Mouse (Mus musculus): ENCODE measurements around the gene Tbc1d22a. TPM values are rescaled to one million over a fixed set of nuclear protein-coding genes. Genes with fewer than 3 reads are reported as not detected.

The Tbc1d22a gene
- polyA plus RNA-seq, 1 experiment from 2014 or later, result 8.7 TPM

DNA sequence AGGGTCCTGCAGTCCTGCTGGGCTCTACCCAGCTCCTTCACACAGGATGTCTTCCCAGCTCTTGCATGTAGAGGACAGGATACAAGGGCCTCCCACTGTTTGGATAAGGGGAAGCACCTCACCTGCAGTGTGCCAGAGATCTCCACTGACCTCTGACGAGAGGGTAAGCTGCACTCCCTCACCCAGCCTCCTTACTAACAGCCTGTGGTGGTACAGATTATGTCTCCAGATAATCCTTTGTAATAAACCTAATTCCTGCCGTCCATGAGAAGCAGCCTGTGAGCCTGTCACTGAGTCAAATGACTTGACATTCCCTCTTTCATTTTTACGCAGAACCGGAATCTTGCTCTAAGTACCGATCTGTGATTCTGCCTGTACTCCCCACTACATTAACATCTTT, 260.7 kb downstream of the Tbc1d22a start:
- H3K4me2 ChIP-seq (ENCODE audit: low read depth, low read length, severe bottlenecking), result no peak overlapping the region
- ATAC-seq (replicated peaks; ENCODE audit: low FRiP score), result no peak
- no peak overlapping the region for H3K9ac ChIP-seq (ENCODE audit: low read length)
- H3K27me3 ChIP-seq (ENCODE audit: control insufficient read depth, insufficient read depth, low read length), result no peaks in the 10 kb centered on the region
- H3K4me1 ChIP-seq (replicated peaks; ENCODE audit: control insufficient read depth, insufficient read depth, low read length), result no peaks in the 10 kb centered on the region
- WGBS, result 62% methylated on average over 5 of the region's 5 CpGs
- no peak for DNase-seq (ENCODE audit: low spot score)
- no peaks in the 10 kb centered on the region for H3K36me3 ChIP-seq (ENCODE audit: control insufficient read depth, insufficient read depth, low read length)
- H3K4me3 ChIP-seq (ENCODE audit: low read depth, low read length), result no peak overlapping the region
- H3K27ac ChIP-seq (ENCODE audit: low read depth, low read length), result no peak overlapping the region
- no peaks in the 10 kb centered on the region for H3K9me3 ChIP-seq (ENCODE audit: control insufficient read depth, low read length)

GRCm38 (mm10) chr15:86476483-86476882, 262.2 kb downstream of the Tbc1d22a start:
- no peak for ATAC-seq (replicated peaks; ENCODE audit: low FRiP score)
- H3K4me2 ChIP-seq (ENCODE audit: low read depth, low read length, severe bottlenecking), result no peak overlapping the region
- DNase-seq (ENCODE audit: low spot score), result no peak
- 76% methylated on average over 6 of the region's 6 CpGs for WGBS
- no peak overlapping the region for H3K27ac ChIP-seq (ENCODE audit: low read depth, low read length)
- no peaks in the 10 kb centered on the region for H3K4me1 ChIP-seq (replicated peaks; ENCODE audit: control insufficient read depth, insufficient read depth, low read length)
- no peaks in the 10 kb centered on the region for H3K9me3 ChIP-seq (ENCODE audit: control insufficient read depth, low read length)
- no peak overlapping the region for H3K9ac ChIP-seq (ENCODE audit: low read length)
- no peaks in the 10 kb centered on the region for H3K27me3 ChIP-seq (ENCODE audit: control insufficient read depth, insufficient read depth, low read length)
- no peaks in the 10 kb centered on the region for H3K36me3 ChIP-seq (ENCODE audit: control insufficient read depth, insufficient read depth, low read length)
- no peak overlapping the region for H3K4me3 ChIP-seq (ENCODE audit: low read depth, low read length)

- ATAC-seq (replicated peaks; ENCODE audit: low FRiP score) (no peak), DNase-seq (ENCODE audit: low spot score) (no peak)
- WGBS, result 64% methylated on average over 6 of the region's 6 CpGs
- Histone ChIP-seq H3K36me3 (ENCODE audit: control insufficient read depth, insufficient read depth, low read length) (no peaks in the 10 kb centered on the region), H3K27me3 (ENCODE audit: control insufficient read depth, insufficient read depth, low read length) (no peaks in the 10 kb centered on the region), H3K4me1 (replicated peaks; ENCODE audit: control insufficient read depth, insufficient read depth, low read length) (no peaks in the 10 kb centered on the region), H3K9ac (ENCODE audit: low read length) (no peak overlapping the region), H3K4me3 (ENCODE audit: low read depth, low read length) (no peak overlapping the region), H3K4me2 (ENCODE audit: low read depth, low read length, severe bottlenecking) (no peak overlapping the region), H3K9me3 (ENCODE audit: control insufficient read depth, low read length) (no peaks in the 10 kb centered on the region), H3K27ac (ENCODE audit: low read depth, low read length) (no peak overlapping the region)
Observed at GRCm38 (mm10) chr15:86477032-86477431, 262.8 kb downstream of the Tbc1d22a start.

DNA sequence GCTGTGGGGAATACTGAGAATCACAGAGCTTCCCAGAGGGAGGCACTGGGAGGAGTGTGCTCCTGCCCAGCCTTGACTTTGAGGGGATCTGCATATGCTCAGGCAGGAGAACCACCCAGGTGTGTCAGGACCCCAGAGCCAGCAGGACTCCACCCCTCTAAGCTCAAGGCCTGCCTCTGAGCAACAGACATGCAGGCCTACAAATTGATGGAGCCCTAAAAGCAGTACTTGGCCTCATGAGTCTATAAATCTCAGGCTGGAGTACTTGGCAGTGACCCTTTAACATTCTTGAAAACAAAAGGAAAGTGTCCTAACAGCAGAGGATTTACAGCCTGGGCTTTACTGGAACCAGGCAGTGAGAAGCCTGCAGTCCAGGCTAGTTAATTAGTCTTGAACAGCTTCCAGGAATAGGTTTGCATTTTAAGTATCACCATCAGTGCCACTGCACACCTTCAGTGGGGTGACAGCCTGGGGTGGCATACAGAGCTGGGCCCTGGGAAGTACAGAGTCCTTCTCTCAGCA, 263.3 kb downstream of the Tbc1d22a start:
- Histone ChIP-seq H3K9me3 (ENCODE audit: control insufficient read depth, low read length) (no peaks in the 10 kb centered on the region), H3K27ac (ENCODE audit: low read depth, low read length) (no peak overlapping the region), H3K4me2 (ENCODE audit: low read depth, low read length, severe bottlenecking) (no peak overlapping the region), H3K9ac (ENCODE audit: low read length) (no peak overlapping the region), H3K4me1 (replicated peaks; ENCODE audit: control insufficient read depth, insufficient read depth, low read length) (no peaks in the 10 kb centered on the region), H3K36me3 (ENCODE audit: control insufficient read depth, insufficient read depth, low read length) (no peaks in the 10 kb centered on the region), H3K27me3 (ENCODE audit: control insufficient read depth, insufficient read depth, low read length) (no peaks in the 10 kb centered on the region), H3K4me3 (ENCODE audit: low read depth, low read length) (no peak overlapping the region)
- ATAC-seq (replicated peaks; ENCODE audit: low FRiP score) (no peak), DNase-seq (ENCODE audit: low spot score) (no peak)

- no peaks in the 10 kb centered on the region for H3K9me3 ChIP-seq (ENCODE audit: control insufficient read depth, low read length)
- no peak overlapping the region for H3K27ac ChIP-seq (ENCODE audit: low read depth, low read length)
- no peak overlapping the region for H3K4me3 ChIP-seq (ENCODE audit: low read depth, low read length)
- no peak overlapping the region for H3K4me2 ChIP-seq (ENCODE audit: low read depth, low read length, severe bottlenecking)
- no peaks in the 10 kb centered on the region for H3K4me1 ChIP-seq (replicated peaks; ENCODE audit: control insufficient read depth, insufficient read depth, low read length)
- 73% methylated on average over 13 of the region's 13 CpGs for WGBS
- no peak for ATAC-seq (replicated peaks; ENCODE audit: low FRiP score)
- H3K9ac ChIP-seq (ENCODE audit: low read length), result no peak overlapping the region
- no peaks in the 10 kb centered on the region for H3K36me3 ChIP-seq (ENCODE audit: control insufficient read depth, insufficient read depth, low read length)
- no peaks in the 10 kb centered on the region for H3K27me3 ChIP-seq (ENCODE audit: control insufficient read depth, insufficient read depth, low read length)
- no peak for DNase-seq (ENCODE audit: low spot score)
Observed at GRCm38 (mm10) chr15:86478685-86479502, 264.6 kb downstream of the Tbc1d22a start.

- Histone ChIP-seq H3K4me1 (replicated peaks; ENCODE audit: control insufficient read depth, insufficient read depth, low read length) (0 out of 2 replicates have a peak, but pooled peaks cover 2% of the 10 kb centered on the region), H3K4me3 (ENCODE audit: low read depth, low read length) (no peak overlapping the region), H3K27ac (ENCODE audit: low read depth, low read length) (no peak overlapping the region), H3K27me3 (ENCODE audit: control insufficient read depth, insufficient read depth, low read length) (no peaks in the 10 kb centered on the region), H3K9ac (ENCODE audit: low read length) (no peak overlapping the region), H3K4me2 (ENCODE audit: low read depth, low read length, severe bottlenecking) (no peak overlapping the region), H3K9me3 (ENCODE audit: control insufficient read depth, low read length) (no peaks in the 10 kb centered on the region), H3K36me3 (ENCODE audit: control insufficient read depth, insufficient read depth, low read length) (no peaks in the 10 kb centered on the region)
- no peak for ATAC-seq (replicated peaks; ENCODE audit: low FRiP score)
- WGBS, result 82% methylated on average over 5 of the region's 5 CpGs
- DNase-seq (ENCODE audit: low spot score), result no peak
Observed at GRCm38 (mm10) chr15:86482362-86482761, 268.1 kb downstream of the Tbc1d22a start.

- 0 out of 2 replicates have a peak, but pooled peaks cover 2% of the 10 kb centered on the region for H3K4me1 ChIP-seq (replicated peaks; ENCODE audit: control insufficient read depth, insufficient read depth, low read length)
- no peak overlapping the region for H3K27ac ChIP-seq (ENCODE audit: low read depth, low read length)
- H3K9ac ChIP-seq (ENCODE audit: low read length), result no peak overlapping the region
- H3K9me3 ChIP-seq (ENCODE audit: control insufficient read depth, low read length), result no peaks in the 10 kb centered on the region
- H3K27me3 ChIP-seq (ENCODE audit: control insufficient read depth, insufficient read depth, low read length), result no peaks in the 10 kb centered on the region
- H3K4me3 ChIP-seq (ENCODE audit: low read depth, low read length), result no peak overlapping the region
- no peak overlapping the region for H3K4me2 ChIP-seq (ENCODE audit: low read depth, low read length, severe bottlenecking)
- WGBS, result 79% methylated on average over 6 of the region's 6 CpGs
- ATAC-seq (replicated peaks; ENCODE audit: low FRiP score) (no peak), DNase-seq (ENCODE audit: low spot score) (no peak)
- no peaks in the 10 kb centered on the region for H3K36me3 ChIP-seq (ENCODE audit: control insufficient read depth, insufficient read depth, low read length)
Observed at GRCm38 (mm10) chr15:86485815-86486214, 271.6 kb downstream of the Tbc1d22a start.

GRCm38 (mm10) chr15:86487359-86487758, 273.1 kb downstream of the Tbc1d22a start:
- Histone ChIP-seq H3K27ac (ENCODE audit: low read depth, low read length) (no peak overlapping the region), H3K4me1 (replicated peaks; ENCODE audit: control insufficient read depth, insufficient read depth, low read length) (0 out of 2 replicates have a peak, but pooled peaks cover 2% of the 10 kb centered on the region), H3K9me3 (ENCODE audit: control insufficient read depth, low read length) (no peaks in the 10 kb centered on the region), H3K36me3 (ENCODE audit: control insufficient read depth, insufficient read depth, low read length) (no peaks in the 10 kb centered on the region), H3K9ac (ENCODE audit: low read length) (no peak overlapping the region), H3K27me3 (ENCODE audit: control insufficient read depth, insufficient read depth, low read length) (no peaks in the 10 kb centered on the region), H3K4me2 (ENCODE audit: low read depth, low read length, severe bottlenecking) (no peak overlapping the region), H3K4me3 (ENCODE audit: low read depth, low read length) (no peak overlapping the region)
- ATAC-seq (replicated peaks; ENCODE audit: low FRiP score) (no peak), DNase-seq (ENCODE audit: low spot score) (no peak)
- WGBS, result 72% methylated on average over 5 of the region's 5 CpGs

Data from forebrain, embryonic 11.5 days (tissue).